Mouse (Mus musculus) fat pad, adult 2 months (tissue): ENCODE data around the gene Gm45233.

Experiments
- DNase-seq: peaks from one replicate; pipeline ENCODE4 v3.0.0-alpha.2; 2011; ENCODE audit warnings: low read depth, low spot score; ENCODE audit errors: extremely low read depth

Gene Gm45233

GRCm38 (mm10) chr7:43448246-43448645 is 4.3 kb downstream of the Gm45233 start:
- no peak for DNase-seq

DNA sequence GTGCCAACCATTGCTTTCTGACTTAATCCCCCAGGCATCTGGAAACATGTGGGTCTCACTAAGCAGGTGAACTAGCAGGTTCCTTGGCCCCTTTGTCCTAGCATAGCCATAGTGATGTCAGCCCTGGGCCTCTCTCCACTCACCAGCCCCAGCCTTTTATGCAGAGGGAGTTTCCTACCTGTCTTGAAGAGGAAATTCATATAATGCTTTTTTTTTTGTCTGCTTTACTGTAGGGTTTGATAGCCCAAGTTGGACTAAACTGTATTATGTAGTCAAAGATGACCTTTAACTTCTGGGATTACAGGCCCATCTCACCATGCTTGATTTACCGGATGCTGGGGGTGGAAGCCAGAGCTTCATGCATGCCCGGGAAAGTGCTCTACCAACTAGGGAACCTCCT is 5.9 kb downstream of the Gm45233 start:
- no peak for DNase-seq

DNA sequence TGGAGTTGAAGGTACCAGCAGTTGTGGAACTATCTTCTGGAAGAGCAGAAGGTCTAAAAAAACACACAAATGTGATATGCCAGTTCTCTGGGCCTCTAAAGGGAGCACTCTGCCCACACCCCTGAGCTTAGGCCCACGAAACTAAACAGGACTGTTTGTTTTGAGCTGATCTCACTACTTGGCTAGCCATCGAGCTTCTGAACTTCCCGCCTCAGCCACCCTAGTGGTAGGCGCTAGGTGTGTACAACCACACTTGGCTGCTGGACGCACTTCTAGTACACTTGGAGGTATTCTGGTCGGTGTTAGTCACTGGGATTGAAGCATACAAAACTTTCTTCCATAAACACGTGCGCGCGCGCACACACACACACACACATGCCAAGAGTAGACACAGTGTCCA is 7.8 kb downstream of the Gm45233 start:
- no peak for DNase-seq

DNA sequence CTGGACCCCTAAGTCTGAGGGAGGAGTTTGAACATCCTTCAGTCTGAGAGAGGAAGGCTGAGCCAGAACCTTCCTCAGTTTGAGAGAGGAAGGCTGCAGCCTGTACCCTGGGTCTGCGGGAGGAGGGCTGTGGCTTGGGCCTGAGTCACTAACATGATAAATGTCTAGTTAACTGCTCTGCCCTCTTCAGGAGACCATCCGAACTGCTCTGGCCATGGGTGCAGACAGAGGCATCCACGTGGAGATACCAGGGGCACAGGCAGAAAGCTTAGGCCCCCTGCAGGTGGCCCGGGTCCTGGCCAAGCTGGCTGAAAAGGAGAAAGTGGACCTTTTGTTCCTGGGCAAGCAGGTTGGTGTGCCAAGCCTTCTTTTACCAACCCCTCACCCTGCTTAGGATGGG is 8.7 kb downstream of the Gm45233 start:
- DNase-seq: no peak

- DNase-seq: peak; percentile 74
Measured at GRCm38 (mm10) chr7:43453599-43454355, 9.8 kb downstream of the Gm45233 start.

- DNase-seq: no peak
Measured at GRCm38 (mm10) chr7:43454371-43454770, 10.4 kb downstream of the Gm45233 start.

GRCm38 (mm10) chr7:43462851-43463250 is 18.9 kb downstream of the Gm45233 start, which contains the start of gene Vsig10l:
Vsig10l (plus strand) TSS chr7:43463151.
- DNase-seq: no peak

DNA sequence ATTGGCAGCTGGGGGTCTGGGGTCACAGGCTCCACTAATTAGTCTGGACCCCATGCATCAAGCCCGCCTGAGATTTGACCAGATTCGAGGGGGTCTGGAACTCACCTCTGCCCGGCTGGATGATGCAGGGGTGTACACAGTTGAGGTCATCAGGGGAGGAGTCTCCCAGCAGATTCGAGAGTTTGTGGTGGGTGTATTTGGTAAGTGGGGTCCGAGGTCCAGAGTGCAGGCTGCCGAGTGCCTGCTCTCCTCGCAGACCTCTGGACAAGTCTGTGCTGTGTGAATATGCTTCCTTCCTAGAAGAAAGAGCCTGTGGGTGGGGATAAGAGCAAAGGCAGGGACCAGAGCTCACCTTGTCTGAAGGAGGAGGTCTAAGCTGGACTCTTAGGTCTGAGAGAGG is 20.0 kb downstream of the Gm45233 start:
- DNase-seq: no peak

- no peak for DNase-seq
Measured at GRCm38 (mm10) chr7:43464864-43465343, 21.0 kb downstream of the Gm45233 start.

DNA sequence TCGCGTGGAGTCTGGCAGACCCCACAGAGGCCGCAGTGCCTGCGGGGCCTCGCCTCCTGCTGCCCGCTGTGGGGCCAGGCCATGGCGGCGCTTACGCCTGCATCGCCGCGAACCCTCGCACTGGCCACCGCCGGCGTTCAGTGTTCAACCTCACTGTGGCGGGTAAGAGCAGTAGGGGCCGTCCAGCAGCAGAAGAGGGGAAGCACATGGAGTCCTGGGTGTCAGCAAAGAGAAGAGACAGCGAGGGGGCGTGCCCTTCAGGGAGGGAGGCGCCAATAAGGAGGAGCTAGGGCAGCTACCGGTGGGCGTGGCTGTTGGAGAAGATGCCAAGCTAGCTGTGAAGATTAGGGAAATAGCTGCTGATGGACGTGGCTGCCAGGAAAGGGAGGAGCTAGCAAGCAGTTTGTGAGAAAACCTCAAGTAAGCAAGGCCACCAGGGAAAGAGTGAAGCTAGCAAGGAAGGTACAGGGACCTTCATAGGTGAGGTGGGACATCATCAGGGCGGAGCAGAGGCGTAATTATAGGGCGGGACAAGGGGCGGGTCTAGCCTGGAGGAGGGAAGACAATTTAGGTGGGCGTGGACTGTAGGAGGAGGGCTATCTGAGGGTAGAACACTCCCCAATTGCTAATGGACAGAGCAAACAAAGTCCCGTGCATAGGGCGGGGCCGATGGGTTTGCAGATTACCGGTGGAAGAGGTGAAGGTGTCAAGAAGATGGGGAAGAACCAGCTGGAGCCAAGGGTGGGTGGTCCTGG is 21.6 kb downstream of the Gm45233 start:
- DNase-seq: peak; percentile 57

GRCm38 (mm10) chr7:43466099-43466694 is 22.3 kb downstream of the Gm45233 start:
- no peak for DNase-seq

DNA sequence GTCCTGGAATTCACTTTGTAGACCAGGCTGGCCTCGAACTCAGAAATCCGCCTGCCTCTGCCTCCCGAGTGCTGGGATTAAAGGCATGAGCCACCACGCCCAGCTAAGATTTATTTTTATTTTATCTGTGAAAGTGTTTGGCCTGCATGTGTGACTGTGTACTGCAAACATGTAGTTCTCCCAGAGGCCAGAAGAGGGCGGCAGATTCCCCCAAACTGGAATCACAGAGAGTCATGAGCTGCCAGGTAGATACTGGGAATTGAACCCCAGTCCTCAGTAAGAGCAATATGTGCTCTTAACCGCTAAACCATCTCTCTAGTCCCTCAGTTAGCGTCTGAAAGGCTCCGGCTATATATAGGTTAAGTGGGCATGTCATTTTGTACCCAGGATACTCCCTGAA is 26.4 kb downstream of the Gm45233 start:
- no peak for DNase-seq

GRCm38 (mm10) chr7:43475706-43476105 is 31.8 kb downstream of the Gm45233 start:
- DNase-seq: no peak

DNA sequence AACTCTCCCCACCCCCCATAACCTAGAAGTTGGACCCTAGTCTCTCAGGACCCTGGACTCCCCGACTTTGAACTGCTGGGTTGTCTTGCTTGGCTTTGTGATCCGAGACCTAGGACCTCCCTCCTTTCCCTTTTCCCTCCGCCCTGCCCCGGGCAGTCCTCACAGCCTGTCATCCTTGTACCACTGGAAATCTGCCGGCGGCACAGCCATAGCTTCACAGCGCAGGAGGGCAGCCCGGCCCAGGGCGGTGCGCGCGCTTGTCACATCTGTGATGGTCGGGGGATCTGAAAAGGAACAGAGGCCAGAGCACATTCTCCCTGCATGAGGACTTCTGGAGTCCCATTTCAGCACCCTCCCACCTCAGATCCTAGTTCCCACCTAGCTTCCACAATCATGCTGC is 32.4 kb downstream of the Gm45233 start:
- no peak for DNase-seq

DNA sequence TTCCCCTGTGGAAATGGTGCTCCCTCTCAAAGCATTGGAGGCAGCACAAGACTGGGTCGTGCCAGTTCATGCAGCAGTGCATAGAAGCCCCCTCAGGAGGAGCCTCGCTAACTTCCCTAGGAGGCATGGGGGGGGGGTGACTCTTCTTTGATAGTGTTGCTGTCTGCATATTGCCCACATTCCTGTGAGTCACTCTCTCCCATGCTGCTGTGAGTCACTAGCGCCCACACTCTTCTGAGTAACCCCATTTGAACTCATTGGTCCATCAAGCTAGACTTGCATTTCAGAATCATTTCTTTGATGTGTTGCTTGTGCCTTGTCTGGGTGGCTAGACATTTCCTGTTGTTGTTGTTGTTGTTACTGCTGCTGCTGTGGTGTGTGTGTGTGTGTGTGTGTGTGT is 37.3 kb downstream of the Gm45233 start:
- no peak for DNase-seq

DNA sequence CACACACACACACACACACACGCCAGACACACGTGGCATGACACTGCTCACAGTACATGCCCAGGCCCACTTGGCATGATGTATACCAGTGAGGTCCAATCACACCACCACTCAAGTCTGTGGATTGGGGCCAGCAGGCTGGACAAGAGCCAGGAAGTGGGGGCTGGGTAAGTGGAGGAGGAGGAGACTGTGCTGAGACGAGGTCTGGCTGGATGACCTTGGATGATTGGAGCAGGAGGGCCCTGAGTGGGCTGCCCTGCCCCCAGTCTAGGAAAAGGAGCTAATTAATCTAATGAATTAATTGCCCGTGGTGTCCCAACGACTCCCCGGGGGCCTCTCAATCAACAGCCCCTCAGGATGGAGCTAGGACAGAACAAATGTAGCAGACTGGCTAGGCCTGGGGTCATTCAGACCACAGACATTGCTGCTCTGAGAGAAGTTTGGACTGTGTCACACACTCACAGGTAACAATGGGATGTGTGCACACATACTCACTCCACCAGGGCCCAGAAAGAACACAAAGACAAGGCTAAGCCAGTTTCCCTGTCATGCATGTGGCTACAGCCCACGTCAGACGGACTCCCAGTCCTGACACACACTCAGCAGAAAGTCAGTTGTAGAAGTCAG is 38.3 kb downstream of the Gm45233 start:
- no peak for DNase-seq

DNA sequence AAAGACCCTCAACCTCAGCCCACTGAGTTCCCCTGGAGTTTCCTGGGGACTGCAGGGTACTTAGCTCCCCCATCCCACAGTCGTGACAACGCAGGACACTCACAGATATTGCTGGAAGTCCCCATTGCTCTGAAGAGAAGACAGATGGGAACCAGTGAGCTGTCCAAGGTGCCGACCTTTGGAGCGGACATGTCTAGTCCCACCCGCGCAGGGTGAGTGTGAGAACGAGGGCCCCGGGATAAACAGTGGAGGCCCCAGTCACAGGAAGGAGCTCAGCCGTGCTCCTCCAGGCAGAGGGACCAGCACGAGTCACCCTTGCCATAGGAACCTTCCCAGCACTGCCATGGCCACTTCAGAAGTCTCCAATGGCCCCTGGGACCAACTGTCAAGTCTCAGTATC is 39.3 kb downstream of the Gm45233 start:
- DNase-seq: no peak

- no peak for DNase-seq
Measured at GRCm38 (mm10) chr7:43488646-43489045, 44.7 kb downstream of the Gm45233 start.

GRCm38 (mm10) chr7:43489631-43490125 is 45.8 kb downstream of the Gm45233 start, which contains the start of gene Iglon5:
Iglon5 (minus strand) TSS chr7:43490075.
- DNase-seq: no peak

DNA sequence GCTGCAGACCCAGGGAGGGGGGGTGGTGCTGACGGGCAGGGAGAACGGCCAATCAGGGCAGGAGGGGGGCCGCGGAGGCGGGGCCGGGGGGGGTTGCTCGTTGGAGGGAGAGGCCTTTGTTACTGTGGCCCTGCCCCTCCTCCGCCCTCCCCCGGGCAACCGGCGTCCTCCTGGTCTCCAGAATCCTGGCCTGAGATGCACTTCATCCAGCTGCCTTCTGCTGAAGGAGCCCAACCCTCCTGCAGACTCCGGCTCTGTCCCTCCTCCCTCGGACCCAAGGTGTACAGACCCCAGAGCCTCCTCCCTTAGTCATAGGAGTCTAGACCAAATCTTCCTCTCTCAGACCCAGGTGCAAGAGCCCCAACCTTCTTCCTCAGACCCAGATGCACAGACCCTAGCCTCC is 46.3 kb downstream of the Gm45233 start:
- DNase-seq: no peak

DNA sequence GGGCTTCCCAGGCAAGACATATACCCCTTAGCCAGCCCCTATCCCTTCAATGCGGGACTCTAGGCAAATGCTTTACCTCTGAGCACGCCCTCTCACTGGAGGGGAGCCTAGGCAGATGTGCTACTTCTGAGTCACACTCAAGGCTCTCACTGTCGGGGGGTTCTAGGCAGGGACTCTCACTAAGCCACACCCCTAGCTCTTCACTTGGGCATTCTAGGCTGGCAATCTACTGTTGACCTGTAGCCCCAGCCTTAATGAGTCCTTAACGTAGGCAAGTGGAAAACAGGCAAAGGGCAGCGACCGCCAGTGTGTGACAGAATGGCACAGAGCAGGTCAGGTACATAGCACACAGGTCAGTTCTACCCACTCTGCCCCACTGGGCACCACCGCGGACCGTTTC is 46.9 kb downstream of the Gm45233 start:
- no peak for DNase-seq
